Mouse (Mus musculus): ENCODE measurements at regions not wholly inside any gene's neighbourhood (a gene's known extent, or its start where the extent isn't known, plus 50 kb on each side); places are given as distances from the start of the nearest gene placed in this dataset.
"Not testable (repeated sequence)": the region's sequence is repeated elsewhere in the genome, so short reads cannot be mapped to it uniquely, and the experiment has no call there.

GRCm38 (mm10) chr12:8087958-8088357 is 110.5 kb downstream of the Apob start:
- H3K4me1 ChIP-seq (ENCODE audit: insufficient read depth, low read length): no peaks in the 10 kb centered on the region

GRCm38 (mm10) chr12:8089423-8090278 is 112.2 kb downstream of the Apob start:
- Histone ChIP-seq H3K4me1 (ENCODE audit: insufficient read depth, low read length) (no peaks in the 10 kb centered on the region), H3K27ac (ENCODE audit: low read depth, low read length) (no peak overlapping the region), H3K36me3 (ENCODE audit: insufficient read depth, low read length) (no peaks in the 10 kb centered on the region), H3K4me2 (ENCODE audit: low read depth, low read length, poor library complexity, severe bottlenecking) (no peak overlapping the region), H3K9ac (replicated peaks; ENCODE audit: low read length, poor library complexity, severe bottlenecking) (no peak overlapping the region), H3K9me3 (ENCODE audit: low read length) (no peaks in the 10 kb centered on the region; the same call in 1 of the 2 replicates), H3K4me3 (ENCODE audit: low read depth, low read length) (no peak overlapping the region), H3K27me3 (ENCODE audit: insufficient read depth, low read length) (no peaks in the 10 kb centered on the region)
- TF ChIP-seq CTCF (IDR thresholded peaks at IDR 0.05): no peak
- 74% methylated on average over 8 of the region's 8 CpGs for WGBS
- ATAC-seq (ENCODE audit: low FRiP score) (no peak), DNase-seq (ENCODE audit: low spot score) (peak; percentile 8)

More at GRCm38 (mm10) chr12:8087958-8088357, 110.5 kb downstream of the Apob start:
- WGBS: 56% methylated on average over 1 of the region's 3 CpGs
- H3K4me2 ChIP-seq (ENCODE audit: low read depth, low read length, poor library complexity, severe bottlenecking): no peak overlapping the region
- DNase-seq (ENCODE audit: low spot score) (no peak), ATAC-seq (ENCODE audit: low FRiP score) (no peak)
- H3K27me3 ChIP-seq (ENCODE audit: insufficient read depth, low read length): no peaks in the 10 kb centered on the region
- H3K9ac ChIP-seq (replicated peaks; ENCODE audit: low read length, poor library complexity, severe bottlenecking): no peak overlapping the region
- H3K4me3 ChIP-seq (ENCODE audit: low read depth, low read length): no peak overlapping the region
- TF ChIP-seq CTCF (IDR thresholded peaks at IDR 0.05): no peak
- no peaks in the 10 kb centered on the region for H3K36me3 ChIP-seq (ENCODE audit: insufficient read depth, low read length)
- H3K27ac ChIP-seq (ENCODE audit: low read depth, low read length): no peak overlapping the region
- no peaks in the 10 kb centered on the region; the same call in 1 of the 2 replicates for H3K9me3 ChIP-seq (ENCODE audit: low read length)

GRCm38 (mm10) chr12:8090279-8090626 is 112.8 kb downstream of the Apob start:
- Histone ChIP-seq H3K27me3 (ENCODE audit: insufficient read depth, low read length) (no peaks in the 10 kb centered on the region), H3K9me3 (ENCODE audit: low read length) (no peaks in the 10 kb centered on the region; the same call in 1 of the 2 replicates), H3K4me3 (ENCODE audit: low read depth, low read length) (no peak overlapping the region), H3K9ac (replicated peaks; ENCODE audit: low read length, poor library complexity, severe bottlenecking) (no peak overlapping the region), H3K36me3 (ENCODE audit: insufficient read depth, low read length) (no peaks in the 10 kb centered on the region), H3K4me1 (ENCODE audit: insufficient read depth, low read length) (no peaks in the 10 kb centered on the region), H3K4me2 (ENCODE audit: low read depth, low read length, poor library complexity, severe bottlenecking) (no peak overlapping the region), H3K27ac (ENCODE audit: low read depth, low read length) (no peak overlapping the region)
- ATAC-seq (ENCODE audit: low FRiP score) (no peak), DNase-seq (ENCODE audit: low spot score) (no peak)
- TF ChIP-seq CTCF (IDR thresholded peaks at IDR 0.05): no peak
- WGBS: 81% methylated on average over 2 of the region's 2 CpGs

DNA sequence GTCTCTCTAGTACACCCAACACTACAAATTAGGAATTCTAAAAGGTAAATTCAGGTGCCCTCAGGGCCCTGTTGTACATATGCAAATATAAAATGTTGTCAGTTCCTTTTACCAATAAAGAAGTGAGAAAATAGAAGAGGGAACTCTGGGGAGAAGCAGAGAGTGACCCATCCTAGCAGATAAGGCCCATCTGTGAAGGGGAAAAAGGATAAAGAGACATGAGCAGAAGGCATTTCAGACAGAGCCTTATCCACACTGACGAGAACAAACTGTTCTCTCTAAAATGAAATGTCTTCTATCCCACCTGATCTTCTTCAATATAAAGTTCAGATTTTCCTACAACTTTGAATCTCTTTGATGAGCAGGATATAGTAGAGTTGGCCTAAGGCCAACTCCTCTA is 114.5 kb upstream of the Ldah start:
- no peaks in the 10 kb centered on the region for H3K27me3 ChIP-seq (ENCODE audit: insufficient read depth, low read length)
- no peak for TF ChIP-seq CTCF (IDR thresholded peaks at IDR 0.05)
- ATAC-seq (ENCODE audit: low FRiP score): no peak
- H3K4me2 ChIP-seq (ENCODE audit: low read depth, low read length, poor library complexity, severe bottlenecking): no peak overlapping the region
- no peak overlapping the region for H3K9ac ChIP-seq (replicated peaks; ENCODE audit: low read length, poor library complexity, severe bottlenecking)
- DNase-seq (ENCODE audit: low spot score): no peak
- 93% methylated on average over 1 of the region's 1 CpGs for WGBS
- no peak overlapping the region for H3K27ac ChIP-seq (ENCODE audit: low read depth, low read length)
- H3K36me3 ChIP-seq (ENCODE audit: insufficient read depth, low read length): no peaks in the 10 kb centered on the region
- H3K9me3 ChIP-seq (ENCODE audit: low read length): no peaks in the 10 kb centered on the region; the same call in 1 of the 2 replicates
- H3K4me1 ChIP-seq (ENCODE audit: insufficient read depth, low read length): no peaks in the 10 kb centered on the region
- no peak overlapping the region for H3K4me3 ChIP-seq (ENCODE audit: low read depth, low read length)

DNA sequence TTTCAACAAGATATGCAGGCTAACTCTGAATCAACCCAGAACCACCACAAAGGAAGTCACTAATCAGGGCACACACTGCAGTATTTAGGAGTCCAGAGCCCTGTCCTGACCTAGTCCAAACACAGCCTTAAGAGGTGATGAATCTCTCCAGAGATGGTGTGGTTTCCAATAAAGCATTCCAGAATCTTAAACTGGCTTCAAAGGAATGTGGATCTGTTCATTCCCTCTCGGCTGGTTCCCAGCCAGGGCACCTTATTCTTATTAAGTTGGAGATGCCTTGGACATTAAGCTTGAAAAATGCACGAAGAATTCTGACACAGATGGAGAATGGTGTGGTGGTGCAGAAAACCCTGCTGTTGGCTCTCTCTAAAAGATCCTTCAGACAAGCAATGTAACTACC is 112.0 kb upstream of the Ldah start:
- H3K27ac ChIP-seq (ENCODE audit: low read depth, low read length): no peak overlapping the region
- H3K4me1 ChIP-seq (ENCODE audit: insufficient read depth, low read length): no peaks in the 10 kb centered on the region
- no peaks in the 10 kb centered on the region for H3K36me3 ChIP-seq (ENCODE audit: insufficient read depth, low read length)
- no peak overlapping the region for H3K9ac ChIP-seq (replicated peaks; ENCODE audit: low read length, poor library complexity, severe bottlenecking)
- ATAC-seq (ENCODE audit: low FRiP score) (no peak), DNase-seq (ENCODE audit: low spot score) (no peak)
- H3K27me3 ChIP-seq (ENCODE audit: insufficient read depth, low read length): no peaks in the 10 kb centered on the region
- no peaks in the 10 kb centered on the region; the same call in 1 of the 2 replicates for H3K9me3 ChIP-seq (ENCODE audit: low read length)
- H3K4me3 ChIP-seq (ENCODE audit: low read depth, low read length): no peak overlapping the region
- WGBS: 62% methylated on average over 2 of the region's 2 CpGs
- no peak overlapping the region for H3K4me2 ChIP-seq (ENCODE audit: low read depth, low read length, poor library complexity, severe bottlenecking)
- no peak for TF ChIP-seq CTCF (IDR thresholded peaks at IDR 0.05)

- not testable (repeated sequence) for H3K9me3 ChIP-seq (ENCODE audit: low read length); H3K27me3 ChIP-seq (ENCODE audit: insufficient read depth, low read length); H3K4me1 ChIP-seq (ENCODE audit: insufficient read depth, low read length); DNase-seq (ENCODE audit: low spot score); H3K27ac ChIP-seq (ENCODE audit: low read depth, low read length); H3K4me3 ChIP-seq (ENCODE audit: low read depth, low read length); H3K9ac ChIP-seq (replicated peaks; ENCODE audit: low read length, poor library complexity, severe bottlenecking); ATAC-seq (ENCODE audit: low FRiP score); H3K36me3 ChIP-seq (ENCODE audit: insufficient read depth, low read length); H3K4me2 ChIP-seq (ENCODE audit: low read depth, low read length, poor library complexity, severe bottlenecking)
- WGBS: 81% methylated on average over 2 of the region's 2 CpGs
Measured at GRCm38 (mm10) chr12:8098395-8098794, 109.5 kb upstream of the Ldah start.

All from midbrain, postnatal 0 days (tissue).